Mouse (Mus musculus): ENCODE measurements around the gene Taf12. TPM values are rescaled to one million over a fixed set of nuclear protein-coding genes. Genes with fewer than 3 reads are reported as not detected.
"Not testable (repeated sequence)": the region's sequence is repeated elsewhere in the genome, so short reads cannot be mapped to it uniquely, and the experiment has no call there.

The Taf12 gene
- polyA plus RNA-seq, 1 experiment, result 25.8 TPM

GRCm38 (mm10) chr4:132273166-132273565 is 1.0 kb upstream of the Taf12 start:
- no peak for TF ChIP-seq POLR2A (IDR thresholded peaks at IDR 0.05; ENCODE audit: borderline replicate concordance, extremely low read depth, insufficient read depth, insufficient read length, poor library complexity, severe bottlenecking)
- TF ChIP-seq CTCF (IDR thresholded peaks at IDR 0.05; ENCODE audit: borderline replicate concordance, extremely low read depth, insufficient read depth, insufficient read length), result no peak
- DNase-seq (ENCODE audit: low read depth), result peak; percentile 11

- TF ChIP-seq CTCF (IDR thresholded peaks at IDR 0.05; ENCODE audit: borderline replicate concordance, extremely low read depth, insufficient read depth, insufficient read length), result no peak
- DNase-seq (ENCODE audit: low read depth), result no peak
Observed at GRCm38 (mm10) chr4:132275949-132276348, 1.8 kb downstream of the Taf12 start.

- DNase-seq (ENCODE audit: low read depth), result not testable (repeated sequence)
Observed at GRCm38 (mm10) chr4:132288840-132289239, 14.7 kb downstream of the Taf12 start.

GRCm38 (mm10) chr4:132291056-132291455 is 16.9 kb downstream of the Taf12 start:
- TF ChIP-seq POLR2A (IDR thresholded peaks at IDR 0.05; ENCODE audit: borderline replicate concordance, extremely low read depth, insufficient read depth, insufficient read length, poor library complexity, severe bottlenecking) (no peak), CTCF (IDR thresholded peaks at IDR 0.05; ENCODE audit: borderline replicate concordance, extremely low read depth, insufficient read depth, insufficient read length) (no peak)

GRCm38 (mm10) chr4:132291624-132292335 is 17.6 kb downstream of the Taf12 start:
- TF ChIP-seq CTCF (IDR thresholded peaks at IDR 0.05; ENCODE audit: borderline replicate concordance, extremely low read depth, insufficient read depth, insufficient read length) (0 out of 2 replicates have a peak, but pooled peaks have one; percentile 7), POLR2A (IDR thresholded peaks at IDR 0.05; ENCODE audit: borderline replicate concordance, extremely low read depth, insufficient read depth, insufficient read length, poor library complexity, severe bottlenecking) (no peak)
- DNase-seq (ENCODE audit: low read depth), result no peak

More at GRCm38 (mm10) chr4:132291056-132291455, 16.9 kb downstream of the Taf12 start:
- no peak for DNase-seq (ENCODE audit: low read depth)

GRCm38 (mm10) chr4:132292988-132293387 is 18.8 kb downstream of the Taf12 start:
- TF ChIP-seq POLR2A (IDR thresholded peaks at IDR 0.05; ENCODE audit: borderline replicate concordance, extremely low read depth, insufficient read depth, insufficient read length, poor library complexity, severe bottlenecking) (no peak), CTCF (IDR thresholded peaks at IDR 0.05; ENCODE audit: borderline replicate concordance, extremely low read depth, insufficient read depth, insufficient read length) (peak; percentile 67)
- peak; percentile 55 for DNase-seq (ENCODE audit: low read depth)

GRCm38 (mm10) chr4:132293682-132294240 is 19.6 kb downstream of the Taf12 start:
- DNase-seq (ENCODE audit: low read depth), result no peak
- TF ChIP-seq POLR2A (IDR thresholded peaks at IDR 0.05; ENCODE audit: borderline replicate concordance, extremely low read depth, insufficient read depth, insufficient read length, poor library complexity, severe bottlenecking) (no peak), CTCF (IDR thresholded peaks at IDR 0.05; ENCODE audit: borderline replicate concordance, extremely low read depth, insufficient read depth, insufficient read length) (no peak)

- peak; percentile 4; the same call in 1 of the 2 replicates for TF ChIP-seq CTCF (IDR thresholded peaks at IDR 0.05; ENCODE audit: borderline replicate concordance, extremely low read depth, insufficient read depth, insufficient read length)
- TF ChIP-seq POLR2A (IDR thresholded peaks at IDR 0.05; ENCODE audit: borderline replicate concordance, extremely low read depth, insufficient read depth, insufficient read length, poor library complexity, severe bottlenecking), result no peak
- no peak for DNase-seq (ENCODE audit: low read depth)
Observed at GRCm38 (mm10) chr4:132295696-132296390, 21.7 kb downstream of the Taf12 start.

- TF ChIP-seq CTCF (IDR thresholded peaks at IDR 0.05; ENCODE audit: borderline replicate concordance, extremely low read depth, insufficient read depth, insufficient read length) (no peak), POLR2A (IDR thresholded peaks at IDR 0.05; ENCODE audit: borderline replicate concordance, extremely low read depth, insufficient read depth, insufficient read length, poor library complexity, severe bottlenecking) (no peak)
- no peak for DNase-seq (ENCODE audit: low read depth)
Observed at GRCm38 (mm10) chr4:132299849-132300248, 25.7 kb downstream of the Taf12 start.

- TF ChIP-seq POLR2A (IDR thresholded peaks at IDR 0.05; ENCODE audit: borderline replicate concordance, extremely low read depth, insufficient read depth, insufficient read length, poor library complexity, severe bottlenecking) (no peak), CTCF (IDR thresholded peaks at IDR 0.05; ENCODE audit: borderline replicate concordance, extremely low read depth, insufficient read depth, insufficient read length) (no peak)
- DNase-seq (ENCODE audit: low read depth), result no peak
Observed at GRCm38 (mm10) chr4:132301486-132301885, 27.3 kb downstream of the Taf12 start.

- no peak for DNase-seq (ENCODE audit: low read depth)
- TF ChIP-seq CTCF (IDR thresholded peaks at IDR 0.05; ENCODE audit: borderline replicate concordance, extremely low read depth, insufficient read depth, insufficient read length), result no peak
- TF ChIP-seq POLR2A (IDR thresholded peaks at IDR 0.05; ENCODE audit: borderline replicate concordance, extremely low read depth, insufficient read depth, insufficient read length, poor library complexity, severe bottlenecking), result no peak
Observed at GRCm38 (mm10) chr4:132301965-132302938, 28.1 kb downstream of the Taf12 start.

Measured in brain, embryonic 14.5 days (tissue).